Mouse (Mus musculus) ZHBTc4 (cell line): ENCODE measurements around the gene Gskip.
A peak's percentile ranks its signal among the peaks of the same experiment; 100 is the strongest.

Experiments used
- DNase-seq: peaks from one replicate; pipeline ENCODE4 v3.0.0-alpha.2; 2011; ENCODE audit warnings: low read depth, low spot score

Gskip gene

GRCm38 (mm10) chr12:105721452-105722132 lies 37.0 kb downstream of the Gskip start:
- DNase-seq = no peak

GRCm38 (mm10) chr12:105722657-105723056 lies 38.0 kb downstream of the Gskip start:
- DNase-seq = peak; percentile 77

DNA sequence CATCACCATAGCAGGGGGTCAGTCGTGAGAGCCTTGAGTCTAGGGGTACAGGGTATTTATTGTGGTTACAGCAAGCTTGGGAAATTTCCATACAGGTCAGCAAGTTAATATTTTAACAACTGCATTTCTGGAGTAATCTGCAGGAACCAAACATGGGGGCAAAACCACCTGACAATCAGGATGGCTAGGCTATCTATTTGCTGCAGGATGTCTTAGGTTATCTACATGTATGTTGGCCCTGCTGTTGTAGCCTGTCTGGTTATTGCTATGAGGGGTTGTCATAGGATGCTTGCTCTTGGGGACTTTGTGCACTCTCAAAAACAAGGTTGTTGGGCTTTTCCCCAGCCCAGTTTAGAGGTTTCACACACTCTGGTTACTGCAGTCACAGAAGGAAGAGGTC lies 40.0 kb downstream of the Gskip start:
- DNase-seq = no peak

GRCm38 (mm10) chr12:105725736-105726135 lies 41.1 kb downstream of the Gskip start:
- DNase-seq = no peak

GRCm38 (mm10) chr12:105727268-105727667 lies 42.6 kb downstream of the Gskip start:
- DNase-seq = no peak

DNA sequence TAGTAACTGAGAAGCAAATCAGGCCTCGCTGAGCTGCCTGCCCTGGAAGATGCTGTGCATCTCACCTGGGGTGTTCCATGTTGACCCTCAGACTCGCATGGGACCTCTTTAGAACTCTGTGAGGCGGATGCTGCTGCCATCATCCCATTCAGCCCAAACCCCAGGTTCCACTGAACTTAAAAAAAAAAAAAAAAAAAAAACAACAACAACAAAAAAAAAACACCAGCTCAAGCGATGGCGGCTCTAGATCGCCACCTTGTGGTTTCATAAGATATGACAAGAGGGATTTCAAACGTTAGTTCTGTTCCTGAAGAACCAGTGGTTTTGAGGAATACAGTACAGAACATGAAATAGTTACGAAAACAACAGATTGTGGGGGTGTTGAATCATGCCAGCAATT lies 43.3 kb downstream of the Gskip start:
- DNase-seq = peak; percentile 76

GRCm38 (mm10) chr12:105730851-105731460 lies 46.3 kb downstream of the Gskip start:
- DNase-seq = peak; percentile 63

DNA sequence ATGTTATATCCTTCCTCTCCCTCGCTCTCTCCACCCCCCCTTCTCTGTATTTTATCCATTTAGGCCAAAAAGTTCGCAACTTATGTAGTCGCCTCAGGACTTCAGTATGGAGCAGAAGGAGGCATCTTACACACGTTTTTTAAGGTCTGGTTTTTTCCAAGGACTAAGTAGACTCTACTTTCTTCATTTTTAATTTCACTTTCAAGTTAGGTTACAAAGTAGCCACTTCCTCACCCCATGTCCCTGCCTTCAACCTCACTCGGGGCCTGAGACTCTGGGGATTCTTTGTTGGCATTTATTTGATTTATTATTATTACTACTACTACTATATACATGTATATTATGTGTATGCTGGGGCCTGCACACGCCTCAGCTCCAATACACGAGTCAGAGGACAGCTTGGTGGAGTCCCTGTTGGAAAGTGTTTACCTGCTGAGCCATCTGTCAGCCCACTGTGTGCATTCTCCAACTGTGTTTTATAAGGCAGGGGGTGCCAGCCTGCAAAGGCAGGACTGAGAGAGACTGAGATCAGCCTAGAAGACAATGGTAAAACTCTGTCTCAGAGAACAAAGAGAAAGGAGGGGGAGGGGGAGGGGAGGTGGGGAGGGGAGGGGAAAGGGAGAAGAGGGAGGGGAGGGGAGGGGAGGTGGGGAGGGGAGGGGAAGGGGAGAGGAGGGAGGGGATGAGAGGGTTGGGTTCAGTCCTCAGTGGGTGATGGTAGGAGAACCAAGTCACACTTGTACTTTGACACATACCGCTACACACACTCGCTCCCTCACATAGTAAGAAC lies 48.9 kb downstream of the Gskip start:
- DNase-seq = peak; percentile 50

- peak; percentile 62 for DNase-seq
Measured at GRCm38 (mm10) chr12:105735226-105735888, 50.7 kb downstream of the Gskip start.

- peak; percentile 44 for DNase-seq
Measured at GRCm38 (mm10) chr12:105735889-105736251, 51.2 kb downstream of the Gskip start.

DNA sequence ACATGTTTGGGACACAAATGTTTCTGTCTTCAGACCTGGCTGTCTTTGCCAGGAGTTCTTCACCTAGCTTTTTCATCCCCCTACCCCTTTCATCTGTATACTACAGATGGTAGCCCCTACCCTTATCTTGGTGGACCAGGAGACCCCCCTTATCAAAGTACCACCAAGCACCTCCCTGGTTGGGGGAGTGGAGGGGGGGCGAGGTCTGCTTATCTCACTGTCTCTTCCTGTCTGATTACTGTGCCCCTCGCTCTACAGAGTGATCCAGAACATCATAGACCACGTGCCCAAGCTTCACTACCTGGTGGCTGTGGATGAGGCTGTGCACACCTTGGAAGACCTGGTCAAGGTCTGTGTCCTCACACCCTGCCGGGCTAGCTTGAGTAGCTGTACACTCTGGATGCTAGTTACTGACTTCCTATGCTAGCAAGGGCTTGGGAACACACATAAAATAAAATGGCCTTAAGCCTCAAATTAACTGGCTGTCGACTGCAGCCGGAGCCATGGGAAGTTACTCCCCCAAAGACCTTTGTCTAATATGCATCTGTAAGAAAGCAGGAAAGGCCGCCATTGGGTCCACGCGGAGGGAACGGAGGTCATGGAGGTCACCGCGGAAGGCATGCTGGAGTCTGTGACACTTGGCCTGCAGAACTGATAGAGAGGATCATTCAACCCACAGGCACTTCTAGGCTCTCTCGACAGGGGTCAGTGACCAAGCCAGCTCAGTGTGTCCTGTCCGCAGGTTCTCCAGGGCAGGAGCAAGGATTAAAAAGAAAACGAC lies 53.9 kb downstream of the Gskip start:
- DNase-seq = peak; percentile 54

- no peak for DNase-seq
Measured at GRCm38 (mm10) chr12:105739656-105740055, 55.0 kb downstream of the Gskip start.

- no peak for DNase-seq
Measured at GRCm38 (mm10) chr12:105748114-105748513, 63.5 kb downstream of the Gskip start.
